22 mouse cellular contexts compared by ENCODE assay signal in the genomic region with DNA sequence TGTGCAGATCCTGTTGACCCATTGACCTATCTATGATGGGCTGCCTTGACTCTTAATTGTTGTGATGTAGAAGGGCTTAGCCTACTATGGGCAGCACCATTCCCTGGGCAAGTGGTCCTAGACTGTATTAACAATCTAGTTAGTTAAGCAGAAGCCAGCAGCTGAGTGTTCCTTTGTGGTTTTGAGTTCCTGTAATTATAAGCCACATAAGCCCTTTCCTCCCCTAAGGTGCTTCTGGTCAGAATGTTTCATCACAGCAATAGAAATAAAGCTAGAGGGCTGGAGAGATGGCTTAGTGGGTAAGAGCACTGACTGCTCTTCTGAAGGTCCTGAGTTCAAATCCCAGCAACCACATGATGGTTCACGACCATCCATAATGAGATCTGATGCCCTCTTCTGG. TPM values are rescaled to one million over a fixed set of nuclear protein-coding genes. Genes with fewer than 3 reads are reported as not detected.
"Had no signal": no experiment of that assay in that cellular context is flagged by ENCODE, and none has a peak within 500 bp of the region (broad histone marks: within the 10 kb centered on the region; RNA-seq: fewer than 3 reads in every experiment).

No protein-coding gene starts in this region.

- DNase-seq: cerebellum, adult 2 months; cerebellum, adult 8-10 months; cerebellum, adult 9-10 months; cerebellum, adult 9-11 months; cerebellum, postnatal 10 days; cerebellum, postnatal 14 days; cerebellum, postnatal 25 days; cerebellum, postnatal 36 days; embryo, embryonic 11 days; forebrain, postnatal 0 days; gastrocnemius, adult 2 months; gastrocnemius, postnatal 10 days; gastrocnemius, postnatal 14 days; gastrocnemius, postnatal 25 days; gastrocnemius, postnatal 36 days; heart, adult 18-20 months; heart, adult 2 months had no signal

- ATAC-seq: forebrain, embryonic 13.5 days; forebrain, embryonic 14.5 days; forebrain, embryonic 15.5 days; forebrain, embryonic 16.5 days; forebrain, postnatal 0 days had no signal

RNA-seq across cellular contexts. Expression of a gene that starts 54.7 kb away (rescaled TPM):
- total RNA-seq: common myeloid progenitor, adult 5-6 weeks; forebrain, postnatal 0 days; gastrocnemius, adult 2 months; gastrocnemius, postnatal 36 days had no signal
